Mouse (Mus musculus): ENCODE results near the gene Clec2e. TPM values are rescaled to one million over a fixed set of nuclear protein-coding genes. Genes with fewer than 3 reads are reported as not detected.
"Not testable (repeated sequence)": the region's sequence is repeated elsewhere in the genome, so short reads cannot be mapped to it uniquely, and the experiment has no call there.

Gene Clec2e
- polyA plus RNA-seq, 1 experiment from 2014 or later: not detected

- no peaks in the 10 kb centered on the region for H3K9me3 ChIP-seq (ENCODE audit: control insufficient read depth, low read depth, low read length)
- 80% methylated on average over 1 of the region's 1 CpGs for WGBS
- no peak overlapping the region for H3K9ac ChIP-seq (replicated peaks; ENCODE audit: low read depth, low read length)
- H3K36me3 ChIP-seq (ENCODE audit: control insufficient read depth, insufficient read depth, low read length): no peaks in the 10 kb centered on the region
- H3K4me2 ChIP-seq (replicated peaks; ENCODE audit: low read depth, low read length): no peak overlapping the region
- H3K4me1 ChIP-seq (ENCODE audit: control insufficient read depth, insufficient read depth, low read length): 0 out of 2 replicates have a peak, but pooled peaks cover 5% of the 10 kb centered on the region
- H3K27me3 ChIP-seq (ENCODE audit: control insufficient read depth, insufficient read depth, low read length): no peaks in the 10 kb centered on the region
- H3K27ac ChIP-seq (ENCODE audit: low read length): no peak overlapping the region
- no peak for ATAC-seq (ENCODE audit: insufficient number of reproducible peaks, insufficient read depth, low FRiP score, low read depth)
- no peak overlapping the region for H3K4me3 ChIP-seq (ENCODE audit: low read depth, low read length)
These were observed 12.4 kb upstream of the Clec2e start for GRCm38 (mm10) chr6:129113030-129113673.

- no peak overlapping the region for H3K27ac ChIP-seq (ENCODE audit: low read length)
- H3K36me3 ChIP-seq (ENCODE audit: control insufficient read depth, insufficient read depth, low read length): no peaks in the 10 kb centered on the region
- no peak overlapping the region for H3K9ac ChIP-seq (replicated peaks; ENCODE audit: low read depth, low read length)
- 0 out of 2 replicates have a peak, but pooled peaks cover 5% of the 10 kb centered on the region for H3K4me1 ChIP-seq (ENCODE audit: control insufficient read depth, insufficient read depth, low read length)
- ATAC-seq (ENCODE audit: insufficient number of reproducible peaks, insufficient read depth, low FRiP score, low read depth): no peak
- H3K27me3 ChIP-seq (ENCODE audit: control insufficient read depth, insufficient read depth, low read length): no peaks in the 10 kb centered on the region
- 38% methylated on average over 1 of the region's 1 CpGs for WGBS
- no peak overlapping the region for H3K4me2 ChIP-seq (replicated peaks; ENCODE audit: low read depth, low read length)
- H3K4me3 ChIP-seq (ENCODE audit: low read depth, low read length): no peak overlapping the region
- H3K9me3 ChIP-seq (ENCODE audit: control insufficient read depth, low read depth, low read length): no peaks in the 10 kb centered on the region
These were observed 11.8 kb upstream of the Clec2e start for GRCm38 (mm10) chr6:129112526-129112925.

GRCm38 (mm10) chr6:129107916-129108315 is 7.2 kb upstream of the Clec2e start:
- no peaks in the 10 kb centered on the region for H3K9me3 ChIP-seq (ENCODE audit: control insufficient read depth, low read depth, low read length)
- H3K4me3 ChIP-seq (ENCODE audit: low read depth, low read length): no peak overlapping the region
- H3K4me1 ChIP-seq (ENCODE audit: control insufficient read depth, insufficient read depth, low read length): no peaks in the 10 kb centered on the region
- H3K27ac ChIP-seq (ENCODE audit: low read length): no peak overlapping the region
- no peaks in the 10 kb centered on the region for H3K36me3 ChIP-seq (ENCODE audit: control insufficient read depth, insufficient read depth, low read length)
- H3K27me3 ChIP-seq (ENCODE audit: control insufficient read depth, insufficient read depth, low read length): no peaks in the 10 kb centered on the region
- no peak overlapping the region for H3K4me2 ChIP-seq (replicated peaks; ENCODE audit: low read depth, low read length)
- ATAC-seq (ENCODE audit: insufficient number of reproducible peaks, insufficient read depth, low FRiP score, low read depth): no peak
- H3K9ac ChIP-seq (replicated peaks; ENCODE audit: low read depth, low read length): no peak overlapping the region

- Histone ChIP-seq H3K4me2 (replicated peaks; ENCODE audit: low read depth, low read length) (no peak overlapping the region), H3K9me3 (ENCODE audit: control insufficient read depth, low read depth, low read length) (no peaks in the 10 kb centered on the region), H3K9ac (replicated peaks; ENCODE audit: low read depth, low read length) (no peak overlapping the region), H3K4me3 (ENCODE audit: low read depth, low read length) (no peak overlapping the region), H3K27me3 (ENCODE audit: control insufficient read depth, insufficient read depth, low read length) (no peaks in the 10 kb centered on the region), H3K27ac (ENCODE audit: low read length) (no peak overlapping the region), H3K36me3 (ENCODE audit: control insufficient read depth, insufficient read depth, low read length) (no peaks in the 10 kb centered on the region), H3K4me1 (ENCODE audit: control insufficient read depth, insufficient read depth, low read length) (no peaks in the 10 kb centered on the region)
- 71% methylated on average over 4 of the region's 4 CpGs for WGBS
- ATAC-seq (ENCODE audit: insufficient number of reproducible peaks, insufficient read depth, low FRiP score, low read depth): no peak
These were observed 2.3 kb upstream of the Clec2e start for GRCm38 (mm10) chr6:129102858-129103555.

- no peaks in the 10 kb centered on the region for H3K9me3 ChIP-seq (ENCODE audit: control insufficient read depth, low read depth, low read length)
- H3K4me3 ChIP-seq (ENCODE audit: low read depth, low read length): no peak overlapping the region
- no peaks in the 10 kb centered on the region for H3K36me3 ChIP-seq (ENCODE audit: control insufficient read depth, insufficient read depth, low read length)
- no peak for ATAC-seq (ENCODE audit: insufficient number of reproducible peaks, insufficient read depth, low FRiP score, low read depth)
- WGBS: 85% methylated on average over 1 of the region's 1 CpGs
- no peaks in the 10 kb centered on the region for H3K27me3 ChIP-seq (ENCODE audit: control insufficient read depth, insufficient read depth, low read length)
- H3K4me1 ChIP-seq (ENCODE audit: control insufficient read depth, insufficient read depth, low read length): no peaks in the 10 kb centered on the region
- H3K27ac ChIP-seq (ENCODE audit: low read length): no peak overlapping the region
- H3K9ac ChIP-seq (replicated peaks; ENCODE audit: low read depth, low read length): no peak overlapping the region
- no peak overlapping the region for H3K4me2 ChIP-seq (replicated peaks; ENCODE audit: low read depth, low read length)
These were observed 891 bp upstream of the Clec2e start for GRCm38 (mm10) chr6:129101604-129102003.

- H3K4me1 ChIP-seq (ENCODE audit: control insufficient read depth, insufficient read depth, low read length): no peaks in the 10 kb centered on the region
- ATAC-seq (ENCODE audit: insufficient number of reproducible peaks, insufficient read depth, low FRiP score, low read depth): no peak
- H3K4me3 ChIP-seq (ENCODE audit: low read depth, low read length): no peak overlapping the region
- 25% methylated on average over 1 of the region's 1 CpGs for WGBS
- no peaks in the 10 kb centered on the region for H3K9me3 ChIP-seq (ENCODE audit: control insufficient read depth, low read depth, low read length)
- H3K4me2 ChIP-seq (replicated peaks; ENCODE audit: low read depth, low read length): no peak overlapping the region
- H3K9ac ChIP-seq (replicated peaks; ENCODE audit: low read depth, low read length): no peak overlapping the region
- H3K36me3 ChIP-seq (ENCODE audit: control insufficient read depth, insufficient read depth, low read length): no peaks in the 10 kb centered on the region
- H3K27ac ChIP-seq (ENCODE audit: low read length): no peak overlapping the region
- no peaks in the 10 kb centered on the region for H3K27me3 ChIP-seq (ENCODE audit: control insufficient read depth, insufficient read depth, low read length)
These were observed 2.8 kb downstream of the Clec2e start for GRCm38 (mm10) chr6:129097929-129098328.

GRCm38 (mm10) chr6:129095166-129095565 is 5.5 kb downstream of the Clec2e start:
- Histone ChIP-seq H3K9ac (replicated peaks; ENCODE audit: low read depth, low read length) (no peak overlapping the region), H3K36me3 (ENCODE audit: control insufficient read depth, insufficient read depth, low read length) (no peaks in the 10 kb centered on the region), H3K9me3 (ENCODE audit: control insufficient read depth, low read depth, low read length) (no peaks in the 10 kb centered on the region), H3K27ac (ENCODE audit: low read length) (no peak overlapping the region), H3K4me1 (ENCODE audit: control insufficient read depth, insufficient read depth, low read length) (no peaks in the 10 kb centered on the region), H3K4me2 (replicated peaks; ENCODE audit: low read depth, low read length) (no peak overlapping the region), H3K27me3 (ENCODE audit: control insufficient read depth, insufficient read depth, low read length) (no peaks in the 10 kb centered on the region), H3K4me3 (ENCODE audit: low read depth, low read length) (no peak overlapping the region)
- ATAC-seq (ENCODE audit: insufficient number of reproducible peaks, insufficient read depth, low FRiP score, low read depth): no peak

- H3K36me3 ChIP-seq (ENCODE audit: control insufficient read depth, insufficient read depth, low read length): not testable (repeated sequence)
These were observed 12.1 kb downstream of the Clec2e start for GRCm38 (mm10) chr6:129088596-129088995.

GRCm38 (mm10) chr6:129088161-129088560 is 12.6 kb downstream of the Clec2e start:
- no peaks in the 10 kb centered on the region for H3K4me1 ChIP-seq (ENCODE audit: control insufficient read depth, insufficient read depth, low read length)
- no peaks in the 10 kb centered on the region for H3K9me3 ChIP-seq (ENCODE audit: control insufficient read depth, low read depth, low read length)
- H3K27ac ChIP-seq (ENCODE audit: low read length): no peak overlapping the region
- no peak overlapping the region for H3K9ac ChIP-seq (replicated peaks; ENCODE audit: low read depth, low read length)
- H3K4me2 ChIP-seq (replicated peaks; ENCODE audit: low read depth, low read length): no peak overlapping the region
- no peak for ATAC-seq (ENCODE audit: insufficient number of reproducible peaks, insufficient read depth, low FRiP score, low read depth)
- no peaks in the 10 kb centered on the region for H3K36me3 ChIP-seq (ENCODE audit: control insufficient read depth, insufficient read depth, low read length)
- no peaks in the 10 kb centered on the region for H3K27me3 ChIP-seq (ENCODE audit: control insufficient read depth, insufficient read depth, low read length)
- WGBS: 73% methylated on average over 1 of the region's 1 CpGs
- no peak overlapping the region for H3K4me3 ChIP-seq (ENCODE audit: low read depth, low read length)

More at GRCm38 (mm10) chr6:129088596-129088995, 12.1 kb downstream of the Clec2e start:
- not testable (repeated sequence) for H3K4me3 ChIP-seq (ENCODE audit: low read depth, low read length); H3K27ac ChIP-seq (ENCODE audit: low read length); H3K4me1 ChIP-seq (ENCODE audit: control insufficient read depth, insufficient read depth, low read length); ATAC-seq (ENCODE audit: insufficient number of reproducible peaks, insufficient read depth, low FRiP score, low read depth); H3K9ac ChIP-seq (replicated peaks; ENCODE audit: low read depth, low read length); H3K4me2 ChIP-seq (replicated peaks; ENCODE audit: low read depth, low read length); H3K9me3 ChIP-seq (ENCODE audit: control insufficient read depth, low read depth, low read length); H3K27me3 ChIP-seq (ENCODE audit: control insufficient read depth, insufficient read depth, low read length)
- 97% methylated on average over 8 of the region's 8 CpGs for WGBS

All from stomach, embryonic 14.5 days (tissue).